ENCODE assay signal across 23 mouse cellular contexts in genomic region chr6:51771001-51771400, GRCm38 (mm10).
DNase-seq lines count a peak whose midpoint lies in the region; TF ChIP-seq lines count a peak whose summit lies in the region.
"Had no signal": no experiment of that assay in that cellular context is flagged by ENCODE, and none has a peak within 500 bp of the region (broad histone marks: within the 10 kb centered on the region; RNA-seq: fewer than 3 reads in every experiment).

No protein-coding gene starts in this region.

- TF ChIP-seq POLR2A in thymus, adult 2 months (IDR thresholded peaks at IDR 0.05; ENCODE audit: control insufficient read depth, extremely low read depth, insufficient read depth, low read length, poor library complexity), result no peak

- TF ChIP-seq CTCF in thymus, adult 2 months (IDR thresholded peaks at IDR 0.05; ENCODE audit: borderline replicate concordance, control insufficient read depth, extremely low read depth, insufficient read depth, low read length, poor library complexity), result no peak

- H3K27me3 ChIP-seq in limb, embryonic 10.5 days (ENCODE audit: low read depth, poor library complexity, severe bottlenecking), result peaks cover 8% of the 10 kb centered on the region; the same call in 1 of the 2 replicates
- no peaks in the 10 kb centered on the region for H3K27me3 ChIP-seq in thymus, adult 2 months (ENCODE audit: control insufficient read depth, insufficient read depth, low read length)
- H3K27me3 ChIP-seq: CH12.LX; embryonic facial prominence, embryonic 12.5 days; forebrain, embryonic 15.5 days; hindbrain, embryonic 13.5 days had no signal

- peaks cover 45% of the 10 kb centered on the region for H3K4me1 ChIP-seq in limb, embryonic 10.5 days
- peaks cover 8% of the 10 kb centered on the region; the same call in 1 of the 2 replicates for H3K4me1 ChIP-seq in thymus, adult 2 months (replicated peaks; ENCODE audit: control insufficient read depth, insufficient read depth, low read length)

- DNase-seq in heart, adult 11 months, result peak; percentile 55
- no peak for DNase-seq in heart, postnatal 25 days (ENCODE audit: low spot score)
- peak; percentile 26 for DNase-seq in fat pad, adult 2 months (ENCODE audit: extremely low read depth, low read depth, low spot score)
- peak; percentile 36 for DNase-seq in limb, embryonic 10.5 days (ENCODE audit: low spot score)
- peak; percentile 30 for DNase-seq in lung, postnatal 36 days
- DNase-seq in thymus, adult 2 months, result no peak
- DNase-seq in cerebellum, adult 11 months, result no peak
- DNase-seq: adrenal gland, postnatal 14 days; B cell, adult 2 months; cerebellum, adult 11-12 months; cerebellum, adult 8-10 months; cerebellum, postnatal 10 days; cerebellum, postnatal 36 days; gastrocnemius, postnatal 25 days; heart, postnatal 36 days had no signal

- no peaks in the 10 kb centered on the region for H3K9me3 ChIP-seq in limb, embryonic 10.5 days (replicated peaks)
- H3K9me3 ChIP-seq: embryonic facial prominence, embryonic 12.5 days; embryonic facial prominence, embryonic 15.5 days; forebrain, embryonic 12.5 days; forebrain, embryonic 15.5 days; G1E; hindbrain, embryonic 10.5 days; hindbrain, embryonic 13.5 days had no signal

- H3K27ac ChIP-seq in limb, embryonic 10.5 days, result peak overlapping the region; percentile 26; the same call in 1 of the 2 replicates
- H3K27ac ChIP-seq in thymus, adult 2 months (ENCODE audit: control insufficient read depth, insufficient read depth, low read length), result no peak overlapping the region
- H3K27ac ChIP-seq: embryonic facial prominence, embryonic 12.5 days; embryonic facial prominence, embryonic 15.5 days; forebrain, embryonic 12.5 days; forebrain, embryonic 15.5 days; hindbrain, embryonic 10.5 days; hindbrain, embryonic 13.5 days had no signal

- no peak overlapping the region for H3K4me3 ChIP-seq in limb, embryonic 10.5 days
- no peak overlapping the region for H3K4me3 ChIP-seq in thymus, adult 2 months (ENCODE audit: control insufficient read depth, insufficient read depth, low read length)
- H3K4me3 ChIP-seq: embryonic facial prominence, embryonic 12.5 days; embryonic facial prominence, embryonic 15.5 days; forebrain, embryonic 12.5 days; forebrain, embryonic 15.5 days; hindbrain, embryonic 10.5 days; hindbrain, embryonic 13.5 days had no signal

- 45% methylated on average over 9 of the region's 9 CpGs for WGBS in limb, embryonic 10.5 days
- 95% methylated on average over 9 of the region's 9 CpGs for WGBS in thymus, adult 2 months

- no peaks in the 10 kb centered on the region for H3K36me3 ChIP-seq in limb, embryonic 10.5 days
- no peaks in the 10 kb centered on the region for H3K36me3 ChIP-seq in thymus, adult 2 months (ENCODE audit: control insufficient read depth, insufficient read depth, low read length)
- H3K36me3 ChIP-seq: embryonic facial prominence, embryonic 12.5 days; embryonic facial prominence, embryonic 15.5 days; forebrain, embryonic 12.5 days; forebrain, embryonic 15.5 days; G1E; hindbrain, embryonic 10.5 days; hindbrain, embryonic 13.5 days had no signal

- intact Hi-C loops in heart, postnatal 25 days (cut with DNase I), result no loop called here

Comparison
In these comparisons a context has a peak if more than half of its experiments do, and no peak if none do; other contexts are left out.
1. DNase-seq: peak in heart, adult 11 months (single experiment), fat pad, adult 2 months (single experiment), limb, embryonic 10.5 days (single experiment) and lung, postnatal 36 days (single experiment); none in heart, postnatal 25 days (single experiment), thymus, adult 2 months (single experiment) and cerebellum, adult 11 months (single experiment).